Mouse (Mus musculus) midbrain, embryonic 14.5 days (tissue): ENCODE results near the gene Scgb2b20. TPM values are rescaled to one million over a fixed set of nuclear protein-coding genes. Genes with fewer than 3 reads are reported as not detected.
"Not testable (repeated sequence)": the region's sequence is repeated elsewhere in the genome, so short reads cannot be mapped to it uniquely, and the experiment has no call there.

Experiments
- ATAC-seq: fragments of 200-750 bp; cut with Nextera tagmentation; 2 replicates; pipeline ENCODE4 v1.8.0; 2017; ENCODE audit warnings: moderate number of reproducible peaks, moderate library complexity; ENCODE audit not compliant: low FRiP score, low TSS enrichment
- DNase-seq: peaks from one replicate; pipeline ENCODE4 v3.0.0-alpha.2; 2015
- H3K27ac ChIP-seq: fragments of 300-500 bp; sonication (generic); replicated peaks from 2 replicates; pipeline ENCODE4 v1.5.1; 2014; ENCODE audit warnings: mild to moderate bottlenecking, low read depth, low read length, moderate library complexity
- H3K27me3 ChIP-seq: fragments of 300-500 bp; sonication (generic); 2 replicates; pipeline ENCODE4 v1.6.1; 2014; ENCODE audit warnings: low read length, control low read depth, mixed read lengths; ENCODE audit not compliant: control insufficient read depth, insufficient read depth
- H3K36me3 ChIP-seq: fragments of 300-500 bp; sonication (generic); 2 replicates; pipeline ENCODE4 v1.6.1; 2014; ENCODE audit warnings: low read length, control low read depth; ENCODE audit not compliant: control insufficient read depth, insufficient read depth
- H3K4me1 ChIP-seq: fragments of 300-500 bp; sonication (generic); 2 replicates; pipeline ENCODE4 v1.6.1; 2014; ENCODE audit warnings: mild to moderate bottlenecking, antibody characterized with exemption, low read length, control low read depth; ENCODE audit not compliant: control insufficient read depth, insufficient read depth
- H3K4me2 ChIP-seq: fragments of 300-500 bp; sonication (generic); 2 replicates; pipeline ENCODE4 v1.6.1; 2014; ENCODE audit warnings: mild to moderate bottlenecking, low read length, moderate library complexity
- H3K4me3 ChIP-seq: fragments of 300-500 bp; sonication (generic); replicated peaks from 2 replicates; pipeline ENCODE4 v1.5.1; 2014; ENCODE audit warnings: low read depth, low read length
- H3K9ac ChIP-seq: fragments of 300-500 bp; sonication (generic); replicated peaks from 2 replicates; pipeline ENCODE4 v1.6.1; 2014; ENCODE audit warnings: mild to moderate bottlenecking, low read length, moderate library complexity
- H3K9me3 ChIP-seq: fragments of 300-500 bp; sonication (generic); 2 replicates; pipeline ENCODE4 v1.6.1; 2016; ENCODE audit warnings: low read length, control low read depth, mixed read lengths; ENCODE audit not compliant: control insufficient read depth
- WGBS: fragments of 180-500 bp; shearing (Covaris S2); extraction: QIAGEN DNeasy Blood & Tissue Kit; methylation state at CpG from one replicate; pipeline ENCODE4 v1.1.7; 2014; 5-methylcytosine and 5-hydroxymethylcytosine counted together
- polyA plus RNA-seq: library from polyadenylated mRNA; unstranded; fragments of >200 nt; fragmentation: Nextera tagmentation; extraction: Ambion mirVana; gene quantifications from 2 replicates; pipeline ENCODE4 v1.2.1, GENCODE M21; 2014

Scgb2b20 gene
- not detected in 2 replicates for polyA plus RNA-seq

- not testable (repeated sequence) for H3K4me2 ChIP-seq, H3K27me3 ChIP-seq, H3K4me1 ChIP-seq, H3K4me3 ChIP-seq, H3K9ac ChIP-seq, H3K27ac ChIP-seq, H3K36me3 ChIP-seq, H3K9me3 ChIP-seq, DNase-seq, ATAC-seq
- WGBS = 80% methylated on average over 2 of the region's 2 CpGs
Measured at GRCm38 (mm10) chr7:33366222-33366621, at the start of gene Scgb2b20. Gene Scgb2b20 (minus strand): TSS chr7:33366322.

DNA sequence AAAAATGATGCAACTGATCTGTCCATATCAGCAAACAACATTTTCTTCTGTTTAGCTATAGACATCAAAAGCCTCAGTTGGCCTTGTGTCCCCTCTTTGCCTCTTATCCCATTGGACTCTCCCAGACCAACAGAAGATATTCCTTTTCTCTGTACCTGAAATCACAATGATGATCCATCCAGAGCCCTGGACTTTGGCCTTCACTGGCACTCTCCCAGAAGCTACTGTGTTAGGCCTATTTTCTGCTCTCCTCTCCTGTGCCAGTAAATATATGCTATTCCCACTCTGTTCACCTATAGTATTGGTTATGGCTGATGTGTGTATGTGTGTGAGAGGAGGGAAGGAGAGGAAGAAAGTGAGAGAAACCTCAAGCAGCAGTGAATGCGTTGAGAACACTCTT is 43.6 kb upstream of the Scgb2b20 start:
- 45% methylated on average over 1 of the region's 1 CpGs for WGBS
- not testable (repeated sequence) for H3K27me3 ChIP-seq, H3K27ac ChIP-seq, H3K4me1 ChIP-seq, ATAC-seq, H3K4me3 ChIP-seq, H3K36me3 ChIP-seq, H3K9ac ChIP-seq, DNase-seq, H3K4me2 ChIP-seq
- H3K9me3 ChIP-seq = peaks cover 13% of the 10 kb centered on the region

- WGBS = 84% methylated on average over 1 of the region's 1 CpGs
- no peak for ATAC-seq
- no peak overlapping the region for H3K27ac ChIP-seq
Measured at GRCm38 (mm10) chr7:33401650-33402049, 35.5 kb upstream of the Scgb2b20 start.

DNA sequence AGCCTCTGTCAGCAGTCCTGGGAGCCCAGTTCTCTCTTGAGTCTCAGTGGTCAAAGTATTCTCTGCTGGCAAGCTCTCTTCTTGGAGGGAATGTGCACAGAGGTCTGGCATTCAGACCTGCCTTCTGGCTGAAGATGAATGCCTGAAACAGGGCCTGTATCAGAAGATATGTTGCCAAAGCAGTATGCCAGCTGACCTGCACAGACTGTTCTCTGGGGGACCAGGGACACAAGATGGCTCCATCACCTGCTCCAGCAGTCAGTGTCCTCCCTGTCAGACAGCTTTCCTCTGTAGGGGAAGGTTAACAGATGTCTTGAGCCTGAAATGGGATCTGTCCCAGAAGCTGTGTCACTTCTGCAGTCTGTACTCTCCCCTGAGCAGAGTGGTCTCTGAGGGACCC is 33.6 kb upstream of the Scgb2b20 start:
- H3K4me3 ChIP-seq, H3K4me1 ChIP-seq, ATAC-seq, H3K36me3 ChIP-seq, H3K27me3 ChIP-seq, H3K9ac ChIP-seq, H3K4me2 ChIP-seq, DNase-seq, H3K27ac ChIP-seq: not testable (repeated sequence)
- peaks cover 10% of the 10 kb centered on the region for H3K9me3 ChIP-seq

More at GRCm38 (mm10) chr7:33401650-33402049, 35.5 kb upstream of the Scgb2b20 start:
- H3K9me3 ChIP-seq = peaks cover 10% of the 10 kb centered on the region
- H3K4me2 ChIP-seq = no peak overlapping the region
- no peak for DNase-seq
- no peak overlapping the region for H3K4me3 ChIP-seq
- H3K36me3 ChIP-seq = no peaks in the 10 kb centered on the region
- no peaks in the 10 kb centered on the region for H3K27me3 ChIP-seq
- H3K4me1 ChIP-seq = no peaks in the 10 kb centered on the region
- H3K9ac ChIP-seq = no peak overlapping the region

DNA sequence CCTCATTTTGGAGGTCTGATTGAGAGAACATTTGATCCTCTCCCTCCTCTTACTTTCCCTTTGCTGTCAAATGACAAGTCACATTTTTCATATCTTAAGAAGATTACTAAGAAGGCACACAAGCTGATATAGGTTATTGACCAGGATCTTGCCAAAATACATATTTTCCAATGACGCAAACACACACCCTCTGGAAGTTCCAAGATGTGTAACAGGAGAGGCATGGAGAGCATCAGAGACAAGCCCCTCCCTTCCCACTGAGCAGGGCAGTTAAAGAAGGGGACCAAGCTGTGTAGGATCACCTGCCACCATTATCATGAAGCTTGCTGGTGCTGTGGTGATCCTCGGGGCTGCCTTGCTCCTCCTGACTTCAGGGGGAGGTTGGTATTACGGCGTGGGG is 6.8 kb upstream of the Scgb2b20 start, which contains the start of gene Scgb1b20:
Scgb1b20 (plus strand) TSS at position 301 of the 400 bp plus-strand sequence.
- not testable (repeated sequence) for ATAC-seq, H3K27me3 ChIP-seq, H3K27ac ChIP-seq, H3K36me3 ChIP-seq, DNase-seq, H3K9me3 ChIP-seq, H3K9ac ChIP-seq, H3K4me3 ChIP-seq, H3K4me2 ChIP-seq, H3K4me1 ChIP-seq
- WGBS = 79% methylated on average over 4 of the region's 4 CpGs

Other genes with a start within 250 kb of the Scgb2b20 start
- not detected in 2 replicates for gene Scgb2b18, start 192.5 kb downstream of the Scgb2b20 start, polyA plus RNA-seq
- gene Scgb1b18, start 180.8 kb downstream of the Scgb2b20 start, polyA plus RNA-seq = not detected in 2 replicates
- gene Scgb2b19, start 86.0 kb downstream of the Scgb2b20 start, polyA plus RNA-seq = not detected in 2 replicates
- not detected in 2 replicates for gene Scgb1b19, start 79.0 kb downstream of the Scgb2b20 start, polyA plus RNA-seq
- gene Scgb1b20, start 6.9 kb upstream of the Scgb2b20 start, polyA plus RNA-seq = not detected in 2 replicates
- not detected in 2 replicates for gene Scgb2b21, start 154.1 kb upstream of the Scgb2b20 start, polyA plus RNA-seq